Mouse (Mus musculus) heart, embryonic 11.5 days (tissue): ENCODE data around the gene Alppl2. TPM values are rescaled to one million over a fixed set of nuclear protein-coding genes. Genes with fewer than 3 reads are reported as not detected.

Experiments
- ATAC-seq: fragments of 200-750 bp; cut with Nextera tagmentation; replicated peaks from 2 replicates; pipeline ENCODE4 v1.8.0; 2017; ENCODE audit warnings: moderate library complexity; ENCODE audit not compliant: insufficient number of reproducible peaks, low FRiP score, low TSS enrichment
- H3K27ac ChIP-seq: fragments of 300-500 bp; sonication (generic); 2 replicates; pipeline ENCODE4 v1.5.1; 2014; ENCODE audit warnings: mild to moderate bottlenecking, low read depth, low read length
- H3K27me3 ChIP-seq: fragments of 300-500 bp; sonication (generic); 2 replicates; pipeline ENCODE4 v1.6.1; 2014; ENCODE audit warnings: mild to moderate bottlenecking, low read length, mixed read lengths; ENCODE audit not compliant: control insufficient read depth, insufficient read depth
- H3K36me3 ChIP-seq: fragments of 300-500 bp; sonication (generic); 2 replicates; pipeline ENCODE4 v1.6.1; 2014; ENCODE audit warnings: mild to moderate bottlenecking, low read length, moderate library complexity, mixed read lengths; ENCODE audit not compliant: control insufficient read depth, insufficient read depth
- H3K4me1 ChIP-seq: fragments of 300-500 bp; sonication (generic); 2 replicates; pipeline ENCODE4 v1.6.1; 2014; ENCODE audit warnings: low read length; ENCODE audit not compliant: control insufficient read depth, insufficient read depth
- H3K4me2 ChIP-seq: fragments of 300-500 bp; sonication (generic); 2 replicates; pipeline ENCODE4 v1.6.1; 2014; ENCODE audit warnings: mild to moderate bottlenecking, moderate library complexity
- H3K4me3 ChIP-seq: fragments of 300-500 bp; sonication (generic); 2 replicates; pipeline ENCODE4 v1.5.1; 2014; ENCODE audit warnings: low read depth, low read length
- H3K9ac ChIP-seq: fragments of 300-500 bp; sonication (generic); 2 replicates; pipeline ENCODE4 v1.6.1; 2014; ENCODE audit warnings: mild to moderate bottlenecking, low read depth, low read length, moderate library complexity
- H3K9me3 ChIP-seq: fragments of 300-500 bp; sonication (generic); replicated peaks from 2 replicates; pipeline ENCODE4 v1.6.1; 2016; ENCODE audit warnings: low read length; ENCODE audit not compliant: control insufficient read depth
- WGBS: fragments of 180-500 bp; shearing (Covaris S2); extraction: QIAGEN DNeasy Blood & Tissue Kit; methylation state at CpG from one replicate; pipeline ENCODE4 v1.1.7; 2014; ENCODE audit not compliant: insufficient replicate concordance; 5-methylcytosine and 5-hydroxymethylcytosine counted together
- polyA plus RNA-seq: library from polyadenylated mRNA; unstranded; fragments of >200 nt; fragmentation: Nextera tagmentation; extraction: Ambion mirVana; gene quantifications from 2 replicates; pipeline ENCODE4 v1.2.1, GENCODE M21; 2014

Alppl2 gene
- polyA plus RNA-seq, 1 experiment from 2014 or later = not detected

- Histone ChIP-seq H3K4me3 (no peak overlapping the region), H3K27ac (no peak overlapping the region), H3K36me3 (no peaks in the 10 kb centered on the region), H3K4me1 (no peaks in the 10 kb centered on the region), H3K27me3 (peaks cover 10% of the 10 kb centered on the region), H3K9me3 (no peaks in the 10 kb centered on the region), H3K4me2 (no peak overlapping the region), H3K9ac (no peak overlapping the region)
- 77% methylated on average over 1 of the region's 1 CpGs for WGBS
- ATAC-seq = no peak
These were observed 14.2 kb upstream of the Alppl2 start for GRCm38 (mm10) chr1:87103936-87104335.

- no peak overlapping the region for H3K4me2 ChIP-seq
- H3K9ac ChIP-seq = no peak overlapping the region
- peaks cover 10% of the 10 kb centered on the region for H3K27me3 ChIP-seq
- H3K4me1 ChIP-seq = no peaks in the 10 kb centered on the region
- H3K4me3 ChIP-seq = no peak overlapping the region
- H3K27ac ChIP-seq = no peak overlapping the region
- no peaks in the 10 kb centered on the region for H3K36me3 ChIP-seq
- no peaks in the 10 kb centered on the region for H3K9me3 ChIP-seq
- ATAC-seq = no peak
- WGBS = 81% methylated on average over 3 of the region's 3 CpGs
These were observed 12.4 kb upstream of the Alppl2 start for GRCm38 (mm10) chr1:87102114-87102513.

- Histone ChIP-seq H3K9ac (no peak within 1 kb of the TSS), H3K9me3 (no peaks in the 10 kb centered on the region), H3K27ac (no peak within 1 kb of the TSS), H3K4me2 (no peak within 1 kb of the TSS), H3K4me1 (no peaks in the 10 kb centered on the region), H3K4me3 (no peak within 1 kb of the TSS), H3K27me3 (peaks cover 10% of the 10 kb centered on the region), H3K36me3 (no peaks in the 10 kb centered on the region)
- WGBS = 73% methylated on average over 1 of the region's 1 CpGs
- ATAC-seq = no peak
These were observed 11.7 kb upstream of the Alppl2 start, which contains the start of gene Alpi for GRCm38 (mm10) chr1:87101411-87101810. TSS of gene Alpi (minus strand) at chr1:87101606.

GRCm38 (mm10) chr1:87098358-87098975 is 8.7 kb upstream of the Alppl2 start:
- 0 out of 2 replicates have a peak overlapping the region, but pooled peaks have one; percentile 4 for H3K4me3 ChIP-seq
- 13% methylated on average over 30 of the region's 30 CpGs for WGBS
- H3K27ac ChIP-seq = no peak overlapping the region
- no peak overlapping the region for H3K9ac ChIP-seq
- no peaks in the 10 kb centered on the region for H3K9me3 ChIP-seq
- no peak for ATAC-seq
- no peaks in the 10 kb centered on the region for H3K36me3 ChIP-seq
- H3K4me1 ChIP-seq = peaks cover 2% of the 10 kb centered on the region; the same call in 1 of the 2 replicates
- peak overlapping the region; percentile 44 for H3K4me2 ChIP-seq
- peaks cover 10% of the 10 kb centered on the region for H3K27me3 ChIP-seq

GRCm38 (mm10) chr1:87095642-87096041 is 5.9 kb upstream of the Alppl2 start:
- peaks cover 2% of the 10 kb centered on the region; the same call in 1 of the 2 replicates for H3K4me1 ChIP-seq
- H3K9me3 ChIP-seq = no peaks in the 10 kb centered on the region
- no peak overlapping the region for H3K4me2 ChIP-seq
- ATAC-seq = no peak
- no peak overlapping the region for H3K27ac ChIP-seq
- H3K36me3 ChIP-seq = no peaks in the 10 kb centered on the region
- H3K9ac ChIP-seq = no peak overlapping the region
- H3K4me3 ChIP-seq = no peak overlapping the region
- peaks cover 10% of the 10 kb centered on the region for H3K27me3 ChIP-seq
- 78% methylated on average over 8 of the region's 8 CpGs for WGBS

GRCm38 (mm10) chr1:87089251-87089650 is 477 bp downstream of the Alppl2 start:
- Histone ChIP-seq H3K4me2 (no peak overlapping the region), H3K4me3 (no peak overlapping the region), H3K27me3 (no peaks in the 10 kb centered on the region), H3K36me3 (no peaks in the 10 kb centered on the region), H3K9me3 (no peaks in the 10 kb centered on the region), H3K9ac (no peak overlapping the region), H3K4me1 (no peaks in the 10 kb centered on the region), H3K27ac (no peak overlapping the region)
- no peak for ATAC-seq
- 86% methylated on average over 11 of the region's 11 CpGs for WGBS

GRCm38 (mm10) chr1:87086964-87087363 is 2.8 kb downstream of the Alppl2 start:
- Histone ChIP-seq H3K27ac (no peak overlapping the region), H3K9ac (no peak overlapping the region), H3K4me2 (no peak overlapping the region), H3K4me3 (no peak overlapping the region), H3K9me3 (no peaks in the 10 kb centered on the region), H3K4me1 (no peaks in the 10 kb centered on the region), H3K36me3 (no peaks in the 10 kb centered on the region), H3K27me3 (no peaks in the 10 kb centered on the region)
- ATAC-seq = 0 out of 2 replicates have a peak, but pooled peaks have one; percentile 18
- 60% methylated on average over 17 of the region's 17 CpGs for WGBS

GRCm38 (mm10) chr1:87086196-87086595 is 3.5 kb downstream of the Alppl2 start:
- no peaks in the 10 kb centered on the region for H3K9me3 ChIP-seq
- no peak for ATAC-seq
- 73% methylated on average over 4 of the region's 4 CpGs for WGBS
- no peak overlapping the region for H3K4me3 ChIP-seq
- no peak overlapping the region for H3K27ac ChIP-seq
- H3K4me1 ChIP-seq = no peaks in the 10 kb centered on the region
- H3K27me3 ChIP-seq = no peaks in the 10 kb centered on the region
- no peaks in the 10 kb centered on the region for H3K36me3 ChIP-seq
- H3K4me2 ChIP-seq = no peak overlapping the region
- H3K9ac ChIP-seq = no peak overlapping the region

GRCm38 (mm10) chr1:87073776-87074175 is 16.0 kb downstream of the Alppl2 start:
- no peak overlapping the region for H3K9ac ChIP-seq
- no peaks in the 10 kb centered on the region for H3K27me3 ChIP-seq
- H3K9me3 ChIP-seq = no peaks in the 10 kb centered on the region
- H3K36me3 ChIP-seq = no peaks in the 10 kb centered on the region
- H3K27ac ChIP-seq = no peak overlapping the region
- WGBS = 77% methylated on average over 8 of the region's 8 CpGs
- H3K4me1 ChIP-seq = no peaks in the 10 kb centered on the region
- no peak overlapping the region for H3K4me2 ChIP-seq
- no peak for ATAC-seq
- H3K4me3 ChIP-seq = no peak overlapping the region
